Mouse (Mus musculus) thymus, postnatal 0 days (tissue): ENCODE results near the gene Ankrd12. TPM values are rescaled to one million over a fixed set of nuclear protein-coding genes. Genes with fewer than 3 reads are reported as not detected.
"Not testable (repeated sequence)": the region's sequence is repeated elsewhere in the genome, so short reads cannot be mapped to it uniquely, and the experiment has no call there.

Experiments
- DNase-seq: peaks from one replicate; pipeline ENCODE4 v3.0.0-alpha.2; 2015; ENCODE audit warnings: low spot score
- polyA plus RNA-seq: library from polyadenylated mRNA; unstranded; fragments of >200 nt; fragmentation: Nextera tagmentation; extraction: Ambion mirVana; gene quantifications from 2 replicates; pipeline ENCODE4 v1.2.1, GENCODE M21; 2015

The Ankrd12 gene
- polyA plus RNA-seq, 1 experiment from 2014 or later: 32.4 TPM

GRCm38 (mm10) chr17:66085038-66085437 is 8.1 kb upstream of the Ankrd12 start:
- no peak for DNase-seq

GRCm38 (mm10) chr17:66084486-66084885 is 7.6 kb upstream of the Ankrd12 start:
- no peak for DNase-seq

GRCm38 (mm10) chr17:66077437-66077850 is 555 bp upstream of the Ankrd12 start:
- no peak for DNase-seq

- DNase-seq: peak; percentile 52
Measured at GRCm38 (mm10) chr17:66076174-66076927, 538 bp downstream of the Ankrd12 start.

- no peak for DNase-seq
Measured at GRCm38 (mm10) chr17:66075827-66076173, 1.1 kb downstream of the Ankrd12 start.

- no peak for DNase-seq
Measured at GRCm38 (mm10) chr17:66073971-66074370, 2.9 kb downstream of the Ankrd12 start.

- not testable (repeated sequence) for DNase-seq
Measured at GRCm38 (mm10) chr17:66069036-66069435, 7.9 kb downstream of the Ankrd12 start.

GRCm38 (mm10) chr17:66065115-66065514 is 11.8 kb downstream of the Ankrd12 start:
- no peak for DNase-seq

- peak; percentile 16 for DNase-seq
Measured at GRCm38 (mm10) chr17:66061241-66061938, 15.5 kb downstream of the Ankrd12 start.

- no peak for DNase-seq
Measured at GRCm38 (mm10) chr17:66058160-66058559, 18.7 kb downstream of the Ankrd12 start.

- no peak for DNase-seq
Measured at GRCm38 (mm10) chr17:66057145-66057544, 19.7 kb downstream of the Ankrd12 start.

- DNase-seq: no peak
Measured at GRCm38 (mm10) chr17:66053349-66053748, 23.5 kb downstream of the Ankrd12 start.

- DNase-seq: no peak
Measured at GRCm38 (mm10) chr17:66048795-66049194, 28.1 kb downstream of the Ankrd12 start.

- peak; percentile 10 for DNase-seq
Measured at GRCm38 (mm10) chr17:66048199-66048598, 28.7 kb downstream of the Ankrd12 start.

GRCm38 (mm10) chr17:66043679-66044078 is 33.2 kb downstream of the Ankrd12 start:
- DNase-seq: not testable (repeated sequence)

GRCm38 (mm10) chr17:66041020-66041419 is 35.9 kb downstream of the Ankrd12 start:
- no peak for DNase-seq

GRCm38 (mm10) chr17:66033239-66033638 is 43.6 kb downstream of the Ankrd12 start:
- no peak for DNase-seq

- no peak for DNase-seq
Measured at GRCm38 (mm10) chr17:66031991-66032390, 44.9 kb downstream of the Ankrd12 start.

- DNase-seq: no peak
Measured at GRCm38 (mm10) chr17:66024211-66024610, 52.7 kb downstream of the Ankrd12 start.

GRCm38 (mm10) chr17:66011790-66012189 is 65.1 kb downstream of the Ankrd12 start:
- DNase-seq: no peak

GRCm38 (mm10) chr17:66007892-66008291 is 69.0 kb downstream of the Ankrd12 start:
- DNase-seq: no peak

GRCm38 (mm10) chr17:66007473-66007872 is 69.4 kb downstream of the Ankrd12 start:
- no peak for DNase-seq
